In the genomic region with DNA sequence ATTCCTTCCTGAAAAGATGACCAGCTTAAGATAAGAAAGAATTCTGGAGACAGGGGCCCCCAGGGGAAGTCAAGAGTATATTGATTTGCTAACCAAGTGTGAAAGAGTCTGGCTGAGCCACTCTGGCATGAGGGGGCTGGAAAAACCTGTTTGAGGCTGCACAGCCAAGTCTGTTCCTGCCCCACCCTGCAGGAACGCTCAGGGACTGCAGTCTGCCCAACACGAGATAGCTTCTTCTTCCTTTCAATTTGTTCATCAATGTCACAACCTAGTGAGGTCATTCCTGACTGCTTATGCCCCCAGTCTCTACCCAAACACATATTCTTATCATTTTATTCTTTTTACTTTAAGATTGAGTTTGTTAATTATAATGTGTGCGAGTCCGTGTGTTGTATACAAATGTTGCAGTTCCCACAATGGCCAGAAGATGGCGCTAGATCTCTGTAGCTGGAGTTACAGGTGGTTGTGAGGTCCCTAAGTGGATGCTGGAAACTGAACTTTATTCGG, we compare ENCODE assay signal across 9 mouse cellular contexts.
DNase-seq lines count a peak whose midpoint lies in the region; ATAC-seq and TF ChIP-seq lines count a peak whose summit lies in the region.
"Had no signal": no experiment of that assay in that cellular context is flagged by ENCODE, and none has a peak within 500 bp of the region (broad histone marks: within the 10 kb centered on the region; RNA-seq: fewer than 3 reads in every experiment).

No protein-coding gene starts in this region.

- 53% methylated on average over 6 of the region's 6 CpGs for WGBS in forebrain, postnatal 0 days
- 45% methylated on average over 6 of the region's 6 CpGs for WGBS in forebrain, embryonic 14.5 days
- 40% methylated on average over 6 of the region's 6 CpGs for WGBS in midbrain, embryonic 10.5 days
- WGBS in midbrain, embryonic 16.5 days = 47% methylated on average over 6 of the region's 6 CpGs

- ATAC-seq in forebrain, postnatal 0 days = no peak
- ATAC-seq in forebrain, embryonic 14.5 days = no peak
- no peak for ATAC-seq in midbrain, embryonic 16.5 days

- H3K9me3 ChIP-seq in forebrain, postnatal 0 days (ENCODE audit: low read length) = no peaks in the 10 kb centered on the region
- no peaks in the 10 kb centered on the region for H3K9me3 ChIP-seq in forebrain, embryonic 14.5 days (replicated peaks; ENCODE audit: control insufficient read depth, low read length)
- H3K9me3 ChIP-seq in midbrain, embryonic 10.5 days (replicated peaks) = no peaks in the 10 kb centered on the region; the same call in 1 of the 2 replicates
- H3K9me3 ChIP-seq in midbrain, embryonic 16.5 days (replicated peaks; ENCODE audit: control insufficient read depth, low read length, poor library complexity, severe bottlenecking) = no peaks in the 10 kb centered on the region
- H3K9me3 ChIP-seq: hindbrain, embryonic 15.5 days had no signal

- H3K4me2 ChIP-seq in forebrain, postnatal 0 days (ENCODE audit: low read depth) = no peak overlapping the region
- no peak overlapping the region for H3K4me2 ChIP-seq in forebrain, embryonic 14.5 days (ENCODE audit: low read length)
- no peak overlapping the region for H3K4me2 ChIP-seq in midbrain, embryonic 16.5 days (ENCODE audit: low read length)
- H3K4me2 ChIP-seq: hindbrain, embryonic 15.5 days had no signal

- DNase-seq in forebrain, postnatal 0 days = no peak
- DNase-seq in forebrain, embryonic 14.5 days (ENCODE audit: low spot score) = no peak
- DNase-seq in midbrain, embryonic 10.5 days (ENCODE audit: low spot score) = peak; percentile 39
- peak; percentile 14 for DNase-seq in gastrocnemius, postnatal 25 days
- DNase-seq in skeletal muscle tissue, adult 2 months (ENCODE audit: low read depth, low spot score) = peak; percentile 18
- DNase-seq in ovary, adult 18-20 months (ENCODE audit: low spot score) = no peak
- no peak for DNase-seq in ovary, postnatal 14 days (ENCODE audit: low spot score)

- H3K9ac ChIP-seq in forebrain, postnatal 0 days = no peak overlapping the region
- H3K9ac ChIP-seq in forebrain, embryonic 14.5 days (ENCODE audit: low read length) = no peak overlapping the region
- no peak overlapping the region for H3K9ac ChIP-seq in midbrain, embryonic 16.5 days (ENCODE audit: low read depth, low read length)
- H3K9ac ChIP-seq: hindbrain, embryonic 15.5 days had no signal

- H3K4me3 ChIP-seq in forebrain, postnatal 0 days (ENCODE audit: low read depth, low read length) = no peak overlapping the region
- H3K4me3 ChIP-seq in forebrain, embryonic 14.5 days (ENCODE audit: low read depth, low read length) = no peak overlapping the region
- H3K4me3 ChIP-seq in midbrain, embryonic 10.5 days = no peak overlapping the region
- no peak overlapping the region for H3K4me3 ChIP-seq in midbrain, embryonic 16.5 days (ENCODE audit: low read depth, low read length)
- H3K4me3 ChIP-seq: hindbrain, embryonic 15.5 days had no signal

- no peaks in the 10 kb centered on the region for H3K27me3 ChIP-seq in forebrain, postnatal 0 days (ENCODE audit: insufficient read depth, low read length)
- no peaks in the 10 kb centered on the region for H3K27me3 ChIP-seq in forebrain, embryonic 14.5 days (replicated peaks; ENCODE audit: control insufficient read depth, insufficient read depth, low read length)
- no peaks in the 10 kb centered on the region for H3K27me3 ChIP-seq in midbrain, embryonic 10.5 days (ENCODE audit: low read depth, poor library complexity, severe bottlenecking)
- H3K27me3 ChIP-seq in midbrain, embryonic 16.5 days (ENCODE audit: control insufficient read depth, insufficient read depth, low read depth, low read length) = no peaks in the 10 kb centered on the region
- H3K27me3 ChIP-seq: hindbrain, embryonic 15.5 days had no signal

- no peaks in the 10 kb centered on the region for H3K36me3 ChIP-seq in forebrain, postnatal 0 days (ENCODE audit: insufficient read depth)
- no peaks in the 10 kb centered on the region for H3K36me3 ChIP-seq in forebrain, embryonic 14.5 days (ENCODE audit: control insufficient read depth, insufficient read depth, low read length)
- H3K36me3 ChIP-seq in midbrain, embryonic 10.5 days = no peaks in the 10 kb centered on the region
- H3K36me3 ChIP-seq in midbrain, embryonic 16.5 days (ENCODE audit: control insufficient read depth, insufficient read depth, low read length) = no peaks in the 10 kb centered on the region
- H3K36me3 ChIP-seq: hindbrain, embryonic 15.5 days had no signal

- TF ChIP-seq CTCF in forebrain, postnatal 0 days (IDR thresholded peaks at IDR 0.05; ENCODE audit: low read depth) = peak; percentile 60

- H3K27ac ChIP-seq in forebrain, postnatal 0 days (ENCODE audit: low read depth, low read length) = no peak overlapping the region
- H3K27ac ChIP-seq in forebrain, embryonic 14.5 days (ENCODE audit: low read depth, low read length) = no peak overlapping the region
- no peak overlapping the region; the same call in 1 of the 2 replicates for H3K27ac ChIP-seq in midbrain, embryonic 10.5 days (replicated peaks)
- H3K27ac ChIP-seq in midbrain, embryonic 16.5 days (ENCODE audit: low read length) = no peak overlapping the region
- H3K27ac ChIP-seq: hindbrain, embryonic 15.5 days had no signal

- no peaks in the 10 kb centered on the region for H3K4me1 ChIP-seq in forebrain, postnatal 0 days (ENCODE audit: insufficient read depth)
- H3K4me1 ChIP-seq in forebrain, embryonic 14.5 days (ENCODE audit: control insufficient read depth, insufficient read depth, low read length) = no peaks in the 10 kb centered on the region
- H3K4me1 ChIP-seq in midbrain, embryonic 10.5 days = peaks cover 11% of the 10 kb centered on the region
- H3K4me1 ChIP-seq in midbrain, embryonic 16.5 days (ENCODE audit: control insufficient read depth, insufficient read depth, low read length) = no peaks in the 10 kb centered on the region
- H3K4me1 ChIP-seq: hindbrain, embryonic 15.5 days had no signal

Comparison
In these comparisons a context has a peak if more than half of its experiments do, and no peak if none do; other contexts are left out.
1. DNase-seq: peak in midbrain, embryonic 10.5 days (single experiment), gastrocnemius, postnatal 25 days (single experiment) and skeletal muscle tissue, adult 2 months (single experiment); none in forebrain, postnatal 0 days (single experiment), forebrain, embryonic 14.5 days (single experiment), ovary, adult 18-20 months (single experiment) and ovary, postnatal 14 days (single experiment).